Comparison of ENCODE assay signal across 8 mouse cellular contexts in genomic region chr13:68581086-68581740, GRCm38 (mm10). TPM values are rescaled to one million over a fixed set of nuclear protein-coding genes. Genes with fewer than 3 reads are reported as not detected.
DNase-seq lines count a peak whose midpoint lies in the region; ATAC-seq and TF ChIP-seq lines count a peak whose summit lies in the region.

No protein-coding gene starts in this region.

- peak overlapping the region; percentile 72 for H3K27ac ChIP-seq in heart, postnatal 0 days (ENCODE audit: low read depth)
- peak overlapping the region; percentile 16; the same call in 1 of the 2 replicates for H3K27ac ChIP-seq in ES-Bruce4 (ENCODE audit: insufficient read depth, low read length)
- H3K27ac ChIP-seq in forebrain, embryonic 13.5 days = peak overlapping the region; percentile 52; the same call in 1 of the 2 replicates
- peak overlapping the region; percentile 83 for H3K27ac ChIP-seq in liver, postnatal 0 days (ENCODE audit: low read depth)

- H3K4me3 ChIP-seq in heart, postnatal 0 days (ENCODE audit: low read depth, low read length) = peak overlapping the region; percentile 73
- H3K4me3 ChIP-seq in ES-Bruce4 (ENCODE audit: low read depth, low read length) = peak overlapping the region; percentile 95
- peak overlapping the region; percentile 73 for H3K4me3 ChIP-seq in forebrain, embryonic 13.5 days
- peak overlapping the region; percentile 88 for H3K4me3 ChIP-seq in liver, postnatal 0 days (ENCODE audit: low read depth, low read length)

- H3K4me1 ChIP-seq in heart, postnatal 0 days (ENCODE audit: control insufficient read depth, insufficient read depth) = 0 out of 2 replicates have a peak, but pooled peaks cover 7% of the 10 kb centered on the region
- H3K4me1 ChIP-seq in ES-Bruce4 (ENCODE audit: control insufficient read depth, insufficient read depth, low read length) = peaks cover 2% of the 10 kb centered on the region
- H3K4me1 ChIP-seq in forebrain, embryonic 13.5 days = peaks cover 23% of the 10 kb centered on the region
- H3K4me1 ChIP-seq in liver, postnatal 0 days (ENCODE audit: insufficient read depth) = peaks cover 7% of the 10 kb centered on the region

- H3K9ac ChIP-seq in heart, postnatal 0 days (replicated peaks; ENCODE audit: low read depth, low read length) = peak overlapping the region; percentile 64
- H3K9ac ChIP-seq in ES-Bruce4 (ENCODE audit: low read depth, poor library complexity, severe bottlenecking) = peak overlapping the region; percentile 86
- peak overlapping the region; percentile 87 for H3K9ac ChIP-seq in forebrain, embryonic 13.5 days
- H3K9ac ChIP-seq in liver, postnatal 0 days (replicated peaks) = peak overlapping the region; percentile 80

- intact Hi-C loops in heart, postnatal 10 days (cut with DNase I) = no loop called here

- H3K36me3 ChIP-seq in heart, postnatal 0 days (replicated peaks; ENCODE audit: control insufficient read depth, insufficient read depth, low read length) = peaks cover 36% of the 10 kb centered on the region
- peaks cover 50% of the 10 kb centered on the region for H3K36me3 ChIP-seq in ES-Bruce4 (ENCODE audit: control insufficient read depth, insufficient read depth, low read length, poor library complexity, severe bottlenecking)
- H3K36me3 ChIP-seq in forebrain, embryonic 13.5 days (ENCODE audit: poor library complexity, severe bottlenecking) = peaks cover 45% of the 10 kb centered on the region
- peaks cover 23% of the 10 kb centered on the region for H3K36me3 ChIP-seq in liver, postnatal 0 days (replicated peaks; ENCODE audit: insufficient read depth, low read length)

- no peak for DNase-seq in heart, postnatal 0 days (ENCODE audit: low spot score)
- DNase-seq in heart, postnatal 10 days = no peak
- no peak for DNase-seq in liver, postnatal 0 days
- no peak for DNase-seq in MN1 (ENCODE audit: low spot score)
- DNase-seq in layer of hippocampus, adult 8-10 months (ENCODE audit: low spot score in 2 of 2) = no peak
- no peak for DNase-seq in thymus, postnatal 10 days (ENCODE audit: low spot score in 2 of 2)

- no peak for TF ChIP-seq EP300 in heart, postnatal 0 days (IDR thresholded peaks at IDR 0.05; ENCODE audit: low read depth)
- no peak for TF ChIP-seq EP300 in ES-Bruce4 (IDR thresholded peaks at IDR 0.05; ENCODE audit: insufficient read depth, low read depth, low read length)
- TF ChIP-seq EP300 in liver, postnatal 0 days (IDR thresholded peaks at IDR 0.05; ENCODE audit: low read depth) = no peak

- H3K4me2 ChIP-seq in heart, postnatal 0 days (ENCODE audit: low read depth, low read length) = peak overlapping the region; percentile 87
- H3K4me2 ChIP-seq in forebrain, embryonic 13.5 days = peak overlapping the region; percentile 90
- H3K4me2 ChIP-seq in liver, postnatal 0 days (ENCODE audit: low read depth, low read length) = peak overlapping the region; percentile 94

- no peak for TF ChIP-seq POLR2A in ES-Bruce4 (IDR thresholded peaks at IDR 0.05; ENCODE audit: insufficient read depth, low read length)

- no peak for TF ChIP-seq CTCF in heart, postnatal 0 days (IDR thresholded peaks at IDR 0.05; ENCODE audit: low read depth)
- no peak for TF ChIP-seq CTCF in ES-Bruce4 (IDR thresholded peaks at IDR 0.05; ENCODE audit: low read depth, low read length)
- no peak for TF ChIP-seq CTCF in liver, postnatal 0 days (IDR thresholded peaks at IDR 0.05; ENCODE audit: low read depth)

- no peaks in the 10 kb centered on the region for H3K9me3 ChIP-seq in heart, postnatal 0 days (replicated peaks; ENCODE audit: control insufficient read depth, low read length)
- H3K9me3 ChIP-seq in ES-Bruce4 (replicated peaks; ENCODE audit: control insufficient read depth, insufficient read depth, low read length, poor library complexity, severe bottlenecking) = no peaks in the 10 kb centered on the region
- H3K9me3 ChIP-seq in forebrain, embryonic 13.5 days (replicated peaks) = no peaks in the 10 kb centered on the region
- no peaks in the 10 kb centered on the region for H3K9me3 ChIP-seq in liver, postnatal 0 days (ENCODE audit: low read length)

- H3K27me3 ChIP-seq in heart, postnatal 0 days (ENCODE audit: control insufficient read depth, insufficient read depth, low read length) = no peaks in the 10 kb centered on the region
- no peaks in the 10 kb centered on the region for H3K27me3 ChIP-seq in ES-Bruce4 (ENCODE audit: control insufficient read depth, insufficient read depth, low read length, poor library complexity, severe bottlenecking)
- H3K27me3 ChIP-seq in forebrain, embryonic 13.5 days = no peaks in the 10 kb centered on the region
- no peaks in the 10 kb centered on the region for H3K27me3 ChIP-seq in liver, postnatal 0 days (ENCODE audit: insufficient read depth, low read length)

- 24% methylated on average over 14 of the region's 14 CpGs for whole genome bisulfite sequencing in heart, postnatal 0 days
- 26% methylated on average over 14 of the region's 14 CpGs for WGBS in forebrain, embryonic 13.5 days
- 21% methylated on average over 14 of the region's 14 CpGs for WGBS in liver, postnatal 0 days (ENCODE audit: insufficient replicate concordance)

- ATAC-seq in heart, postnatal 0 days (ENCODE audit: insufficient read depth, low read depth) = no peak
- no peak for ATAC-seq in forebrain, embryonic 13.5 days
- no peak; the same call in 1 of the 2 replicates for ATAC-seq in liver, postnatal 0 days

RNA-seq across cellular contexts. Expression of gene Mtrr, which starts 0.7 kb away (rescaled TPM):
- total RNA-seq in heart, postnatal 0 days (2014; rRNA removed; ENCODE audit: low replicate concordance) = 17.1 and 22.3 TPM in 2 replicates
- 12.3 and 12.6 TPM in 2 replicates for polyA plus RNA-seq in heart, postnatal 0 days (2015; fragmentation: Nextera tagmentation; extraction: Ambion mirVana)
- 10 to 100 TPM; 14.1 to 15.4 TPM for total RNA-seq in heart, postnatal 10 days (2021)
- polyA plus RNA-seq in ES-Bruce4 (2011; ENCODE audit: insufficient read depth, insufficient read length, low read depth, missing spikeins) = 28.3 and 35.3 TPM in 2 replicates
- polyA plus RNA-seq in forebrain, embryonic 13.5 days (2015; fragmentation: Nextera tagmentation; extraction: Ambion mirVana) = 13.0 and 13.3 TPM in 2 replicates
- polyA plus RNA-seq in liver, postnatal 0 days (2015; fragmentation: Nextera tagmentation; extraction: Ambion mirVana) = 3.3 and 6.4 TPM in 2 replicates
- 10 to 100 TPM; 20.8 to 29.1 (median 23.7) TPM for total RNA-seq in layer of hippocampus, adult 8-10 months (2022)

RNA-seq across cellular contexts. Expression of gene Fastkd3, which starts 0.8 kb away (rescaled TPM):
- 2.4 and 4.1 TPM in 2 replicates for total RNA-seq in heart, postnatal 0 days (2014; rRNA removed; ENCODE audit: low replicate concordance)
- 11.5 and 11.8 TPM in 2 replicates for polyA plus RNA-seq in heart, postnatal 0 days (2015; fragmentation: Nextera tagmentation; extraction: Ambion mirVana)
- total RNA-seq in heart, postnatal 10 days (2021) = 1 to 10 TPM; 7.7 to 9.8 TPM
- 29.4 and 36.9 TPM in 2 replicates for polyA plus RNA-seq in ES-Bruce4 (2011; ENCODE audit: insufficient read depth, insufficient read length, low read depth, missing spikeins)
- polyA plus RNA-seq in forebrain, embryonic 13.5 days (2015; fragmentation: Nextera tagmentation; extraction: Ambion mirVana) = 32.3 and 34.9 TPM in 2 replicates
- 8.4 and 9.2 TPM in 2 replicates for polyA plus RNA-seq in liver, postnatal 0 days (2015; fragmentation: Nextera tagmentation; extraction: Ambion mirVana)
- total RNA-seq in layer of hippocampus, adult 8-10 months (2022) = 10 to 100 TPM; 15.7 to 20.0 (median 17.5) TPM

RNA-seq across cellular contexts. Expression of gene 1700001L19Rik, which starts 16.0 kb away (rescaled TPM):
- not detected in 2 replicates for total RNA-seq in heart, postnatal 0 days (2014; rRNA removed; ENCODE audit: low replicate concordance)
- polyA plus RNA-seq in heart, postnatal 0 days (2015; fragmentation: Nextera tagmentation; extraction: Ambion mirVana) = 0.22 and 0.29 TPM in 2 replicates
- total RNA-seq in heart, postnatal 10 days (2021) = not detected
- not detected in 2 replicates for polyA plus RNA-seq in ES-Bruce4 (2011; ENCODE audit: insufficient read depth, insufficient read length, low read depth, missing spikeins)
- 1.5 and 1.9 TPM in 2 replicates for polyA plus RNA-seq in forebrain, embryonic 13.5 days (2015; fragmentation: Nextera tagmentation; extraction: Ambion mirVana)
- not detected in 2 replicates for polyA plus RNA-seq in liver, postnatal 0 days (2015; fragmentation: Nextera tagmentation; extraction: Ambion mirVana)
- 10 to 100 TPM; 14.5 to 21.3 (median 17.4) TPM for total RNA-seq in layer of hippocampus, adult 8-10 months (2022)

Comparison
In these comparisons a context has a peak if more than half of its experiments do, and no peak if none do; other contexts are left out.
1. H3K27ac ChIP-seq: peak in every context shown above with its lines; median percentile 83 in liver, postnatal 0 days; 72 in heart, postnatal 0 days; 52 in forebrain, embryonic 13.5 days; 16 in ES-Bruce4.